Mouse (Mus musculus) heart, postnatal 0 days (tissue): ENCODE data around the gene Zcchc18. TPM values are rescaled to one million over a fixed set of nuclear protein-coding genes. Genes with fewer than 3 reads are reported as not detected.

Source experiments
- ATAC-seq: fragments of 200-750 bp; cut with Nextera tagmentation; 2 replicates; pipeline ENCODE4 v1.8.0; 2017; ENCODE audit warnings: low read depth, moderate number of reproducible peaks, moderate library complexity; ENCODE audit not compliant: insufficient read depth
- DNase-seq: peaks from one replicate; pipeline ENCODE4 v3.0.0-alpha.2; 2016; ENCODE audit warnings: low spot score
- H3K27ac ChIP-seq: fragments of 300-500 bp; sonication (generic); 2 replicates; pipeline ENCODE4 v1.5.1; 2014; ENCODE audit warnings: low read depth, mild to moderate bottlenecking
- H3K27me3 ChIP-seq: fragments of 300-500 bp; sonication (generic); 2 replicates; pipeline ENCODE4 v1.6.1; 2014; ENCODE audit warnings: low read length, mixed read lengths; ENCODE audit not compliant: control insufficient read depth, insufficient read depth
- H3K36me3 ChIP-seq: fragments of 300-500 bp; sonication (generic); replicated peaks from 2 replicates; pipeline ENCODE4 v1.6.1; 2014; ENCODE audit warnings: low read length, mixed read lengths; ENCODE audit not compliant: control insufficient read depth, insufficient read depth
- H3K4me1 ChIP-seq: fragments of 300-500 bp; sonication (generic); 2 replicates; pipeline ENCODE4 v1.6.1; 2014; ENCODE audit warnings: antibody characterized with exemption; ENCODE audit not compliant: control insufficient read depth, insufficient read depth
- H3K4me2 ChIP-seq: fragments of 300-500 bp; sonication (generic); 2 replicates; pipeline ENCODE4 v1.6.1; 2014; ENCODE audit warnings: low read depth, mild to moderate bottlenecking, low read length, moderate library complexity
- H3K4me3 ChIP-seq: fragments of 300-500 bp; sonication (generic); 2 replicates; pipeline ENCODE4 v1.5.1; 2014; ENCODE audit warnings: low read depth, low read length
- H3K9ac ChIP-seq: fragments of 300-500 bp; sonication (generic); replicated peaks from 2 replicates; pipeline ENCODE4 v1.6.1; 2014; ENCODE audit warnings: low read depth, low read length, mixed read lengths
- H3K9me3 ChIP-seq: fragments of 300-500 bp; sonication (generic); replicated peaks from 2 replicates; pipeline ENCODE4 v1.6.1; 2016; ENCODE audit warnings: low read length; ENCODE audit not compliant: control insufficient read depth
- CTCF ChIP-seq: IDR thresholded peaks from 2 replicates; pipeline ENCODE4 v1.5.1; 2016; ENCODE audit warnings: antibody characterized with exemption, control low read depth, low read depth
- EP300 ChIP-seq: IDR thresholded peaks from 2 replicates; pipeline ENCODE4 v1.6.1; 2016; ENCODE audit warnings: antibody characterized with exemption, low read depth
- WGBS: fragments of 180-500 bp; shearing (Covaris S2); extraction: QIAGEN DNeasy Blood & Tissue Kit; methylation state at CpG from one replicate; pipeline ENCODE4 v1.1.7; 2014; 5-methylcytosine and 5-hydroxymethylcytosine counted together
- polyA plus RNA-seq: library from polyadenylated mRNA; unstranded; fragments of >200 nt; fragmentation: Nextera tagmentation; extraction: Ambion mirVana; gene quantifications from 2 replicates; pipeline ENCODE4 v1.2.1, GENCODE M21; 2015
- total RNA-seq: library from RNA; depleted of rRNA; stranded (reverse); fragments of >200 nt; gene quantifications from 2 replicates; pipeline ENCODE4 v1.2.3, GENCODE M21; 2014; ENCODE audit warnings: low replicate concordance

The Zcchc18 gene
- total and polyA plus RNA-seq, 2 experiments from 2014 or later: 0.41 TPM; not detected in 1

- WGBS: 23% methylated on average over 15 of the region's 15 CpGs
- no peak for TF ChIP-seq CTCF
- no peak for TF ChIP-seq EP300
Measured at GRCm38 (mm10) chrX:136976424-136977084, 16.4 kb upstream of the Zcchc18 start, which contains the start of the genes Tmsb15l and Tmsb15b1. TSS of gene Tmsb15l (minus strand) at chrX:136976869. TSS of gene Tmsb15b1 (minus strand) at chrX:136976874.

GRCm38 (mm10) chrX:136978616-136979015 lies 14.3 kb upstream of the Zcchc18 start:
- no peaks in the 10 kb centered on the region for H3K9me3 ChIP-seq
- DNase-seq (no peak), ATAC-seq (no peak)
- no peaks in the 10 kb centered on the region for H3K36me3 ChIP-seq
- TF ChIP-seq CTCF (peak; percentile 43), EP300 (no peak)
- H3K27ac ChIP-seq: no peak overlapping the region
- no peaks in the 10 kb centered on the region for H3K4me1 ChIP-seq
- no peaks in the 10 kb centered on the region for H3K27me3 ChIP-seq
- no peak overlapping the region for H3K4me2 ChIP-seq
- H3K4me3 ChIP-seq: no peak overlapping the region
- H3K9ac ChIP-seq: no peak overlapping the region

More at GRCm38 (mm10) chrX:136976424-136977084, 16.4 kb upstream of the Zcchc18 start, which contains the start of the genes Tmsb15l and Tmsb15b1:
- no peaks in the 10 kb centered on the region for H3K4me1 ChIP-seq
- H3K27ac ChIP-seq: no peak within 1 kb of the TSS
- peak within 1 kb of the TSS; percentile 34 for H3K4me3 ChIP-seq
- H3K36me3 ChIP-seq: no peaks in the 10 kb centered on the region
- H3K9me3 ChIP-seq: no peaks in the 10 kb centered on the region
- H3K4me2 ChIP-seq: peak within 1 kb of the TSS; percentile 57
- H3K27me3 ChIP-seq: no peaks in the 10 kb centered on the region
- ATAC-seq: peak; percentile 98
- no peak within 1 kb of the TSS for H3K9ac ChIP-seq
- DNase-seq: peak; percentile 25

- H3K9ac ChIP-seq: no peak overlapping the region
Measured at GRCm38 (mm10) chrX:136986039-136986438, 6.9 kb upstream of the Zcchc18 start.

GRCm38 (mm10) chrX:136991274-136991673 lies 1.7 kb upstream of the Zcchc18 start:
- Histone ChIP-seq H3K4me3 (no peak overlapping the region), H3K27ac (no peak overlapping the region), H3K27me3 (peaks cover 3% of the 10 kb centered on the region; the same call in 1 of the 2 replicates), H3K4me2 (no peak overlapping the region), H3K36me3 (no peaks in the 10 kb centered on the region), H3K4me1 (no peaks in the 10 kb centered on the region), H3K9me3 (no peaks in the 10 kb centered on the region), H3K9ac (no peak overlapping the region)
- WGBS: 52% methylated on average over 2 of the region's 2 CpGs
- ATAC-seq: no peak
- no peak for DNase-seq
- no peak for TF ChIP-seq EP300
- no peak for TF ChIP-seq CTCF

More at GRCm38 (mm10) chrX:136986039-136986438, 6.9 kb upstream of the Zcchc18 start:
- TF ChIP-seq CTCF (no peak), EP300 (no peak)
- no peak overlapping the region for H3K4me2 ChIP-seq
- no peaks in the 10 kb centered on the region for H3K36me3 ChIP-seq
- H3K27me3 ChIP-seq: no peaks in the 10 kb centered on the region
- DNase-seq (no peak), ATAC-seq (no peak)
- H3K4me3 ChIP-seq: no peak overlapping the region
- no peak overlapping the region for H3K27ac ChIP-seq
- H3K9me3 ChIP-seq: no peaks in the 10 kb centered on the region
- no peaks in the 10 kb centered on the region for H3K4me1 ChIP-seq

- Histone ChIP-seq H3K36me3 (no peaks in the 10 kb centered on the region), H3K4me2 (peak overlapping the region; percentile 64), H3K4me3 (peak overlapping the region; percentile 39), H3K9me3 (no peaks in the 10 kb centered on the region), H3K4me1 (no peaks in the 10 kb centered on the region), H3K9ac (no peak overlapping the region), H3K27ac (no peak overlapping the region), H3K27me3 (peaks cover 3% of the 10 kb centered on the region; the same call in 1 of the 2 replicates)
- no peak for ATAC-seq
- no peak for TF ChIP-seq CTCF
- no peak for TF ChIP-seq EP300
- no peak for DNase-seq
- 21% methylated on average over 19 of the region's 19 CpGs for WGBS
Measured at GRCm38 (mm10) chrX:136992191-136992965, 577 bp upstream of the Zcchc18 start.
